Mouse (Mus musculus): Measurements from ENCODE around the gene Sox2. TPM values are rescaled to one million over a fixed set of nuclear protein-coding genes. Genes with fewer than 3 reads are reported as not detected.

Sox2 gene
- polyA plus RNA-seq, 1 experiment from 2014 or later = 19.2 TPM

- no peak for ATAC-seq (ENCODE audit: low FRiP score)
- peak overlapping the region; percentile 64 for H3K4me2 ChIP-seq
- H3K36me3 ChIP-seq = no peaks in the 10 kb centered on the region
- peak overlapping the region; percentile 89 for H3K27ac ChIP-seq
- H3K4me3 ChIP-seq = 0 out of 2 replicates have a peak overlapping the region, but pooled peaks have one; percentile 57
- under 1% methylated on average over 14 of the region's 14 CpGs for WGBS
- H3K27me3 ChIP-seq = peaks cover 65% of the 10 kb centered on the region
- H3K9ac ChIP-seq = no peak overlapping the region
- peaks cover 50% of the 10 kb centered on the region for H3K4me1 ChIP-seq (replicated peaks)
- H3K9me3 ChIP-seq = no peaks in the 10 kb centered on the region
Measured at GRCm38 (mm10) chr3:34647688-34648087, 2.5 kb upstream of the Sox2 start.

- Histone ChIP-seq H3K4me1 (replicated peaks) (peaks cover 46% of the 10 kb centered on the region), H3K4me2 (peak overlapping the region; percentile 64), H3K9ac (peak overlapping the region; percentile 70), H3K36me3 (no peaks in the 10 kb centered on the region), H3K27ac (peak overlapping the region; percentile 89), H3K4me3 (peak overlapping the region; percentile 57), H3K27me3 (peaks cover 60% of the 10 kb centered on the region), H3K9me3 (no peaks in the 10 kb centered on the region)
- no peak for ATAC-seq (ENCODE audit: low FRiP score)
- WGBS = under 1% methylated on average over 19 of the region's 19 CpGs
Measured at GRCm38 (mm10) chr3:34648105-34648832, 1.9 kb upstream of the Sox2 start.

GRCm38 (mm10) chr3:34648833-34649719, 1.1 kb upstream of the Sox2 start:
- Histone ChIP-seq H3K27me3 (peaks cover 52% of the 10 kb centered on the region), H3K4me3 (peak overlapping the region; percentile 57), H3K9me3 (no peaks in the 10 kb centered on the region), H3K9ac (peak overlapping the region; percentile 70), H3K4me2 (peak overlapping the region; percentile 64), H3K27ac (peak overlapping the region; percentile 89), H3K36me3 (no peaks in the 10 kb centered on the region), H3K4me1 (replicated peaks) (peaks cover 39% of the 10 kb centered on the region)
- under 1% methylated on average over 50 of the region's 50 CpGs for WGBS
- ATAC-seq (ENCODE audit: low FRiP score) = peak; percentile 73

GRCm38 (mm10) chr3:34650621-34651361, 586 bp downstream of the Sox2 start:
- peaks cover 39% of the 10 kb centered on the region for H3K4me1 ChIP-seq (replicated peaks)
- ATAC-seq (ENCODE audit: low FRiP score) = peak; percentile 17
- peak overlapping the region; percentile 57 for H3K4me3 ChIP-seq
- under 1% methylated on average over 66 of the region's 67 CpGs for WGBS
- H3K9me3 ChIP-seq = no peaks in the 10 kb centered on the region
- H3K27ac ChIP-seq = peak overlapping the region; percentile 94
- peaks cover 50% of the 10 kb centered on the region for H3K27me3 ChIP-seq
- H3K36me3 ChIP-seq = no peaks in the 10 kb centered on the region
- peak overlapping the region; percentile 87 for H3K9ac ChIP-seq
- H3K4me2 ChIP-seq = peak overlapping the region; percentile 64

- ATAC-seq (ENCODE audit: low FRiP score) = no peak
- Histone ChIP-seq H3K4me1 (replicated peaks) (peaks cover 38% of the 10 kb centered on the region), H3K36me3 (no peaks in the 10 kb centered on the region), H3K27ac (peak overlapping the region; percentile 94), H3K9ac (peak overlapping the region; percentile 87), H3K9me3 (no peaks in the 10 kb centered on the region), H3K27me3 (peaks cover 55% of the 10 kb centered on the region), H3K4me3 (peak overlapping the region; percentile 57), H3K4me2 (peak overlapping the region; percentile 64)
- WGBS = 1% methylated on average over 26 of the region's 26 CpGs
Measured at GRCm38 (mm10) chr3:34651486-34652170, 1.4 kb downstream of the Sox2 start.

- ATAC-seq (ENCODE audit: low FRiP score) = no peak
- peak overlapping the region; percentile 93 for H3K27ac ChIP-seq
- peak overlapping the region; percentile 74 for H3K9ac ChIP-seq
- H3K27me3 ChIP-seq = peaks cover 62% of the 10 kb centered on the region
- peaks cover 47% of the 10 kb centered on the region for H3K4me1 ChIP-seq (replicated peaks)
- H3K4me2 ChIP-seq = peak overlapping the region; percentile 71
- peak overlapping the region; percentile 45 for H3K4me3 ChIP-seq
- no peaks in the 10 kb centered on the region for H3K9me3 ChIP-seq
- H3K36me3 ChIP-seq = no peaks in the 10 kb centered on the region
- 1% methylated on average over 14 of the region's 14 CpGs for WGBS
Measured at GRCm38 (mm10) chr3:34652616-34653015, 2.4 kb downstream of the Sox2 start.

- Histone ChIP-seq H3K4me1 (replicated peaks) (peaks cover 50% of the 10 kb centered on the region), H3K4me3 (peak overlapping the region; percentile 45), H3K36me3 (no peaks in the 10 kb centered on the region), H3K9me3 (no peaks in the 10 kb centered on the region), H3K27me3 (peaks cover 64% of the 10 kb centered on the region), H3K9ac (peak overlapping the region; percentile 74), H3K27ac (peak overlapping the region; percentile 93), H3K4me2 (peak overlapping the region; percentile 71)
- no peak for ATAC-seq (ENCODE audit: low FRiP score)
- 2% methylated on average over 26 of the region's 26 CpGs for WGBS
Measured at GRCm38 (mm10) chr3:34653235-34653976, 3.2 kb downstream of the Sox2 start.

- peaks cover 44% of the 10 kb centered on the region for H3K4me1 ChIP-seq (replicated peaks)
- peak overlapping the region; percentile 45 for H3K4me3 ChIP-seq
- H3K9me3 ChIP-seq = no peaks in the 10 kb centered on the region
- H3K27me3 ChIP-seq = peaks cover 65% of the 10 kb centered on the region
- H3K4me2 ChIP-seq = peak overlapping the region; percentile 71
- peak overlapping the region; percentile 74 for H3K9ac ChIP-seq
- no peaks in the 10 kb centered on the region for H3K36me3 ChIP-seq
- peak overlapping the region; percentile 93 for H3K27ac ChIP-seq
- ATAC-seq (ENCODE audit: low FRiP score) = no peak
- WGBS = 1% methylated on average over 9 of the region's 9 CpGs
Measured at GRCm38 (mm10) chr3:34653977-34654500, 3.8 kb downstream of the Sox2 start.

GRCm38 (mm10) chr3:34654781-34655180, 4.6 kb downstream of the Sox2 start:
- H3K27ac ChIP-seq = peak overlapping the region; percentile 93
- peak overlapping the region; percentile 45 for H3K4me3 ChIP-seq
- ATAC-seq (ENCODE audit: low FRiP score) = no peak
- peak overlapping the region; percentile 74 for H3K9ac ChIP-seq
- H3K9me3 ChIP-seq = no peaks in the 10 kb centered on the region
- H3K36me3 ChIP-seq = no peaks in the 10 kb centered on the region
- H3K27me3 ChIP-seq = peaks cover 63% of the 10 kb centered on the region
- WGBS = 12% methylated on average over 6 of the region's 6 CpGs
- peaks cover 38% of the 10 kb centered on the region for H3K4me1 ChIP-seq (replicated peaks)
- peak overlapping the region; percentile 71 for H3K4me2 ChIP-seq

GRCm38 (mm10) chr3:34655311-34656075, 5.3 kb downstream of the Sox2 start:
- Histone ChIP-seq H3K9me3 (no peaks in the 10 kb centered on the region), H3K9ac (peak overlapping the region; percentile 74), H3K27me3 (peaks cover 64% of the 10 kb centered on the region), H3K4me2 (peak overlapping the region; percentile 71), H3K27ac (peak overlapping the region; percentile 93), H3K4me3 (peak overlapping the region; percentile 45), H3K4me1 (replicated peaks) (peaks cover 38% of the 10 kb centered on the region), H3K36me3 (no peaks in the 10 kb centered on the region)
- WGBS = 7% methylated on average over 11 of the region's 11 CpGs
- no peak for ATAC-seq (ENCODE audit: low FRiP score)
